In genomic region chr2:138468046-138468572, GRCm38 (mm10) we compare ENCODE assay signal across 20 mouse cellular contexts.
A peak's percentile ranks its signal among the peaks of the same experiment; 100 is the strongest.
DNase-seq lines count a peak whose midpoint lies in the region; ATAC-seq lines count a peak whose summit lies in the region.
"Had no signal": no experiment of that assay in that cellular context is flagged by ENCODE, and none has a peak within 500 bp of the region (broad histone marks: within the 10 kb centered on the region; RNA-seq: fewer than 3 reads in every experiment).

No protein-coding gene starts in this region.

- no peak overlapping the region for H3K4me2 ChIP-seq in hindbrain, embryonic 11.5 days (replicated peaks; ENCODE audit: low read depth, low read length)
- H3K4me2 ChIP-seq in hindbrain, embryonic 13.5 days, result no peak overlapping the region
- H3K4me2 ChIP-seq: embryonic facial prominence, embryonic 13.5 days; forebrain, embryonic 12.5 days; heart, embryonic 13.5 days; hindbrain, embryonic 14.5 days; intestine, embryonic 15.5 days had no signal

- no peak overlapping the region for H3K9ac ChIP-seq in hindbrain, embryonic 11.5 days (ENCODE audit: low read depth, low read length)
- H3K9ac ChIP-seq in hindbrain, embryonic 13.5 days, result no peak overlapping the region
- H3K9ac ChIP-seq: embryonic facial prominence, embryonic 13.5 days; forebrain, embryonic 12.5 days; heart, embryonic 13.5 days; hindbrain, embryonic 14.5 days; intestine, embryonic 15.5 days had no signal

- DNase-seq in hindbrain, embryonic 11.5 days (ENCODE audit: low spot score), result peak; percentile 8
- peak; percentile 37 for DNase-seq in testis, postnatal 10 days (ENCODE audit: low spot score)
- DNase-seq in testis, postnatal 14 days (ENCODE audit: low spot score), result no peak
- peak; percentile 32 for DNase-seq in ZHBTc4 (ENCODE audit: low read depth, low spot score)
- no peak for DNase-seq in cerebellum, adult 9-10 months
- no peak for DNase-seq in cerebellum, postnatal 14 days
- DNase-seq: adrenal gland, adult 2 months; adrenal gland, postnatal 25 days; cerebellum, adult 18-20 months; cerebellum, postnatal 10 days; embryo, embryonic 11 days; gastrocnemius, postnatal 25 days; heart, postnatal 4 days had no signal

- no peaks in the 10 kb centered on the region for H3K36me3 ChIP-seq in hindbrain, embryonic 11.5 days (ENCODE audit: control insufficient read depth, insufficient read depth, low read length)
- H3K36me3 ChIP-seq in hindbrain, embryonic 13.5 days, result no peaks in the 10 kb centered on the region
- H3K36me3 ChIP-seq: embryonic facial prominence, embryonic 13.5 days; forebrain, embryonic 12.5 days; heart, embryonic 13.5 days; intestine, embryonic 15.5 days had no signal

- H3K4me1 ChIP-seq in hindbrain, embryonic 11.5 days (replicated peaks; ENCODE audit: control insufficient read depth, insufficient read depth, low read length), result no peaks in the 10 kb centered on the region
- no peaks in the 10 kb centered on the region for H3K4me1 ChIP-seq in hindbrain, embryonic 13.5 days (replicated peaks)
- H3K4me1 ChIP-seq: embryonic facial prominence, embryonic 13.5 days; forebrain, embryonic 12.5 days; heart, embryonic 13.5 days; intestine, embryonic 15.5 days had no signal

- H3K4me3 ChIP-seq in hindbrain, embryonic 11.5 days (ENCODE audit: low read depth, low read length), result no peak overlapping the region
- H3K4me3 ChIP-seq in hindbrain, embryonic 13.5 days, result no peak overlapping the region
- H3K4me3 ChIP-seq: embryonic facial prominence, embryonic 13.5 days; forebrain, embryonic 12.5 days; heart, embryonic 13.5 days; intestine, embryonic 15.5 days had no signal

- no peaks in the 10 kb centered on the region for H3K27me3 ChIP-seq in hindbrain, embryonic 11.5 days (ENCODE audit: control insufficient read depth, insufficient read depth, low read length)
- no peaks in the 10 kb centered on the region for H3K27me3 ChIP-seq in hindbrain, embryonic 13.5 days
- H3K27me3 ChIP-seq: embryonic facial prominence, embryonic 13.5 days; forebrain, embryonic 12.5 days; heart, embryonic 13.5 days; intestine, embryonic 15.5 days had no signal

- H3K27ac ChIP-seq in hindbrain, embryonic 11.5 days (ENCODE audit: low read depth, low read length), result no peak overlapping the region
- no peak overlapping the region for H3K27ac ChIP-seq in hindbrain, embryonic 13.5 days
- H3K27ac ChIP-seq: embryonic facial prominence, embryonic 13.5 days; forebrain, embryonic 12.5 days; heart, embryonic 13.5 days; hindbrain, embryonic 14.5 days; intestine, embryonic 15.5 days had no signal

- whole genome bisulfite sequencing in hindbrain, embryonic 11.5 days, result 79% methylated on average over 21 of the region's 22 CpGs
- WGBS in hindbrain, embryonic 13.5 days, result 71% methylated on average over 22 of the region's 22 CpGs

- no peak for ATAC-seq in hindbrain, embryonic 11.5 days (ENCODE audit: low FRiP score)
- no peak for ATAC-seq in hindbrain, embryonic 13.5 days (ENCODE audit: low FRiP score)
- ATAC-seq: forebrain, embryonic 16.5 days; intestine, embryonic 15.5 days had no signal

- no peaks in the 10 kb centered on the region for H3K9me3 ChIP-seq in hindbrain, embryonic 11.5 days (ENCODE audit: control insufficient read depth, low read length)
- H3K9me3 ChIP-seq in hindbrain, embryonic 13.5 days, result no peaks in the 10 kb centered on the region
- H3K9me3 ChIP-seq: embryonic facial prominence, embryonic 13.5 days; forebrain, embryonic 12.5 days; heart, embryonic 13.5 days; intestine, embryonic 15.5 days had no signal

Comparison
In these comparisons a context has a peak if more than half of its experiments do, and no peak if none do; other contexts are left out.
1. DNase-seq: peak in hindbrain, embryonic 11.5 days (single experiment), testis, postnatal 10 days (single experiment) and ZHBTc4 (single experiment); none in testis, postnatal 14 days (single experiment), cerebellum, adult 9-10 months (single experiment) and cerebellum, postnatal 14 days (0 of 2).